Mouse (Mus musculus): ENCODE data around the gene Ddost.

The Ddost gene

GRCm38 (mm10) chr4:138304340-138305104 lies at the start of gene Ddost:
Gene Ddost, plus strand, starts transcription at chr4:138304730.
- DNase-seq (ENCODE audit: low spot score), result peak; percentile 98

- peak; percentile 31 for DNase-seq (ENCODE audit: low spot score)
Observed at GRCm38 (mm10) chr4:138257116-138257687, 47.3 kb upstream of the Ddost start.

GRCm38 (mm10) chr4:138258663-138259062 lies 45.9 kb upstream of the Ddost start:
- no peak for DNase-seq (ENCODE audit: low spot score)

GRCm38 (mm10) chr4:138259482-138259881 lies 45.0 kb upstream of the Ddost start:
- no peak for DNase-seq (ENCODE audit: low spot score)

DNA sequence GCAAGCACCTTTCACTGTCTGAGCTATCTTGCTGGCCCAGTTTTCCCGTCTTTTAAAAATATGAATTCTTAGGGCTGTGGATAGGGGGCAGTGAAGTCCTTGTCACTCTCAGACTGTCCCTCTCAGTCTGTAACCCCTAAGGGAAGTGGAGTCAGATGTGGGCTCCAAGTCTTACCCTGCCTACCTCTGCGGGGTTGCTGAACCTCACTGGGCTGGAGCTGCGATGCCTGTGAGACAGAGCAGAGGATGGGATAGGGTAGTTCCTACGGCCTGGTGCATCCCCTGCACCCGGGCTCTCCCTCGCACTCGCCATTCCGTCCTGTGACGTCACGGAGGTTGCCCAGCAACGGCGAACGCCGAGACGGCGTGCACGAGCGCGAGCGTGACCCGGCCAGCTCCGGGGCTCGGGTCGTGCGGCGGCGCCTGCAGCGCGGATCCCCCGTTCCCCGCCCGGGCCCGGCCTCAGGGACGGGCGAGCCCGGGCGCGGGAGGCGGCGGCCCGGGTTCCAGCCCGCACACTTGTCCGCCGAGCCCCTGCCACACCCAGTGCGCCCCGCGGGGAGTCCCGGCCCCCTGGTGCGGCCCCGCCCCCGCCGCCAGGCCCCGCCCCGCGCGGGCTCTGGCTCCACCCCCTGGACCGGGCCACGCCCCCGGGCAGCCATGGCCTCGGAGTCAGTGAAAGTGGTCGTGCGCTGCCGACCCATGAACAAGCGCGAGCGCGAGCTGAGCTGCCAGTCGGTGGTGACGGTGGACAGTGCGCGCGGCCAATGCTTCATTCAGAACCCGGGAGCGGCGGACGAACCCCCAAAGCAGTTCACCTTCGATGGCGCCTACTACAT lies 42.5 kb upstream of the Ddost start:
- peak; percentile 82 for DNase-seq (ENCODE audit: low spot score)

- DNase-seq (ENCODE audit: low spot score), result no peak
Observed at GRCm38 (mm10) chr4:138267869-138268268, 36.7 kb upstream of the Ddost start.

- no peak for DNase-seq (ENCODE audit: low spot score)
Observed at GRCm38 (mm10) chr4:138272011-138272997, 32.2 kb upstream of the Ddost start.

GRCm38 (mm10) chr4:138278346-138278745 lies 26.2 kb upstream of the Ddost start:
- DNase-seq (ENCODE audit: low spot score), result no peak

- peak; percentile 82 for DNase-seq (ENCODE audit: low spot score)
Observed at GRCm38 (mm10) chr4:138282834-138283233, 21.7 kb upstream of the Ddost start.

DNA sequence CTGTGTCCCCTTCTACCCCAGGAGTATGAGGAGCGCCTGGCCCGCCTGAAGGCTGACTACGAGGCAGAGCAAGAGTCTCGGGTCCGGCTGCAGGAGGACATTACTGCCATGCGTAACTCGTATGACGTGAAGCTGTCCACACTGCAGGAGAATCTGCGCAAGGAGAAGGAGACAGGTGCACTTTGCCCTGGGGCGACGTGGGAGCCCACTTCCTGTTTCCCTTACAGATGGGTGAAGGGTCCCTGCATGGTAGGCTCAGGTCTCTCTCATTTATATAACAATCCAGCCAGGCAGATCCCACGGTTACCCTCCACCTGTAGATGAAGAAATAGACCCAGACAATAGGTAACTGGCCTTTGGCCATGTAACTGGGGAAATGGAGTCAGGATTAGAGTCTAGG lies 18.1 kb upstream of the Ddost start:
- DNase-seq (ENCODE audit: low spot score), result no peak

DNA sequence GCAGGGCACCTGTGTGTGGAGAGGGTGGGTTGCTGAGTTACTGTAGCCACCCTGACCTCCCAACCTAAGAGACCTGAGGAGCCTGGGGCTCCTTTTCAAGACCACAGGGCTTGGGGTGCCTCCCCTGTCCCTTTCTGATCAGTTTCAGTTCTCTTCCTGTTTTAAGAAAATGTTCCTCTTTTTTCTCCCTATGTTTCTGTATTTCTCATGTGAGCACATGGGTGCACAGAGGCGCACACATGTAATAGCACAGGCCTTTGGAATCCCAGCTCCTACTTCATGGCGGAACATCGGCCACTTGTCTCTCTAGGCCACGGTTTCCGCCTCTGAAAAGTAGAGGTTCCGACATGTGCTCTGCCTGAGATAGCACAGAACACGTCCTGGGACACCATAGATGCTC lies 15.8 kb upstream of the Ddost start:
- no peak for DNase-seq (ENCODE audit: low spot score)

GRCm38 (mm10) chr4:138292028-138292427 lies 12.5 kb upstream of the Ddost start:
- DNase-seq (ENCODE audit: low spot score), result no peak

DNA sequence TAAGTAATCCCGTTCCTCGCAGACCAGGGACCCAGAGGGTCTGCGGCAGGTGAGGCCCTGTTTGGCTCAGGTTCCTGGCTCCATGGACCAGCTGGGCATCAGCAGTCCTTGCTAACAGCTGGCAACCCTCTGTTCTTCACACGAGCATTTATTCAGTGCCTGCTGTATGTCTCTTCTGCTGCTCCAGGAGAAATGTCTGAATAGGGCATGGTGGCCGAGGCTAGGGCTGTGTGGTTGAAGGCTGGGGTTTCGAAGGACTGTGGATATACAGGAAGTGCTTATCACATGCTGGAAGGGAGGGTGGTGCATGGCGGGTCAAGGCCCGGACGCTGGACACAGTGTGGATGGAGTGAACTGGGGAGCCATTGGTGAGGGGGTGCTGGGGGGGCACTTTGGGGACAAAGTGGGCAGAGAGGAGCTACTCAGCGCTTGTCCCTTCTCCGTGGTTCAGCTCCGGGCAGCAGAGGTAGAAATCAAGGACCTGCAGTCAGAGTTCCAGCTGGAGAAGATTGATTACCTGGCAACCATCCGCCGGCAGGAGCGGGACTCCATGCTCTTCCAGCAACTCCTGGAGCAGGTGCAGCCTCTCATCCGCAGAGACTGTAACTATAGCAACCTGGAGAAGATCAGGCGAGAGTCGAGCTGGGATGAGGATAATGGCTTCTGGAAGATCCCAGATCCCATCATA lies 11.1 kb upstream of the Ddost start:
- no peak for DNase-seq (ENCODE audit: low spot score)

DNA sequence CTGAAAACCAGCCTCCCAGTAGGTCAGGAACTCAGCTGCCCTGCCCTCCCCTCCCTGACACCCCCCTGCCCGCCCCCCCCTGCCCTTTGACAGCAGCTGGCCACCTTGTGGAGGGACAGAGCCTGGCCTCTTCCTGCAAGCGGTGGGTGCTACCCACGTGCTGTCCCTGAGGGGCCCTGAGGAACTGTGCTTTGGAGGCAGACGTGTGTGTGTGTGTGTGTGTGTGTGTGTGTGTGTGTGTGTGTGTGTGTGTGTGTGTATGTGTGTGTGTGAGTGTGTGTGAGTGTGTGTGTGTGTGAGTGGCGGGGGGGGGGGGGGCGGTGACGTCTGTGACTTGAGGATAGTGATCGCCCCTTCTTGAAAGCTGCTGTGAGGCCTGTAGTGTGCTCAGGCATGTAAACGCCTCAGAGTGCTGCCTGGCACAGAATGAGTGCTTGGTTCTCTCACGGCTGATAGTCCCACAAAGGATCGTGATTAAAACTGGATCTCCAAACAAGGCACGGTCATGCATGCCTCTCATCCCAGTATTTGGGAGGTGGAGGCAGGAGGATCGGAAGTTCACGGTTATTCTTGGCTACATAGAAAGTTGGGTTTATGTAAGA lies 10.5 kb upstream of the Ddost start:
- DNase-seq (ENCODE audit: low spot score), result no peak

DNA sequence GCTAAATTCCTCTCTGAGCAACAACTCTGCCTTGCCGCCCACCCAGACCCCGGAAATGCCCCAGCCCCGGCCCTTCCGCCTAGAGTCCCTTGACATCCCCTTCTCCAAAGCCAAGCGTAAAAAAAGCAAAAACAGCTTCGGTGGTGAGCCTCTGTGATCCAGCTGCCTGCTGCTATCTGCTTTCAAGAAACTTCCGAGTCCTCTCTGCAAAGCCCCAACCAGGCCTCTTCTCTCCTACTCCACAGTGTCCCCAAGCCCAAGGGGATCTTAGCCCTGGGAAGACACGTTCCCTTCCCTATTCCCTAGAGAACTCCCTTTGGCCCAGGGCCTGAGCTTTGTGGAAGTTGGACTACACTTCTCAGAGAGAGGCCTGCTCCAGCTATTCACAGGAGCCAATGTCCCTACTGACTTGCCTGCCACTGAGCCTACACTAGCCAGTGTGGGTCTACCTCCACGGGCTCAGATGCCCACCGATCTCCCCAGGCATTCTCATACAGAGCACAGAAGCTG lies 3.2 kb upstream of the Ddost start:
- DNase-seq (ENCODE audit: low spot score), result no peak

- no peak for DNase-seq (ENCODE audit: low spot score)
Observed at GRCm38 (mm10) chr4:138303011-138303410, 1.5 kb upstream of the Ddost start.

DNA sequence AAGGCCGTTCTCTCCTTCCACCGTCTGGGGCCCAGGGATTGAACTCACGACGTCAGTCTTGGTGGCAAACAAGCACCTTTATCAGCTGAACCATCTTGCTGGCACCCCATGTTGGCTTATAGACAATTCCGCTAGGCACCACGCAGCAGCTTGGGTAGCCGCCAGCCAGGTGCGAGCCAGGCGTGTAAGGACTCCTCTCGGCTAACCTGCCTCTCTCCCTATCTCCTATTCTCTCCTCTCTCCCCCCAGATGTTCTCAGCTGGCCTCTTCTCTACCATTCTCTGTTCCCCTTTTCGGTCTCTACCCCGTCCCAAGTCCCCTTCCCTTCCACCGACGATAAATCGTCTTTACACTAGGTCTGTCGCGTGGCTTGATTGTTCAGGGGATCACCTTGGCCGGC lies 788 bp upstream of the Ddost start:
- no peak for DNase-seq (ENCODE audit: low spot score)

- DNase-seq (ENCODE audit: low spot score), result no peak
Observed at GRCm38 (mm10) chr4:138307025-138307424, 2.5 kb downstream of the Ddost start.

- DNase-seq (ENCODE audit: low spot score), result no peak
Observed at GRCm38 (mm10) chr4:138307739-138308138, 3.2 kb downstream of the Ddost start.

DNA sequence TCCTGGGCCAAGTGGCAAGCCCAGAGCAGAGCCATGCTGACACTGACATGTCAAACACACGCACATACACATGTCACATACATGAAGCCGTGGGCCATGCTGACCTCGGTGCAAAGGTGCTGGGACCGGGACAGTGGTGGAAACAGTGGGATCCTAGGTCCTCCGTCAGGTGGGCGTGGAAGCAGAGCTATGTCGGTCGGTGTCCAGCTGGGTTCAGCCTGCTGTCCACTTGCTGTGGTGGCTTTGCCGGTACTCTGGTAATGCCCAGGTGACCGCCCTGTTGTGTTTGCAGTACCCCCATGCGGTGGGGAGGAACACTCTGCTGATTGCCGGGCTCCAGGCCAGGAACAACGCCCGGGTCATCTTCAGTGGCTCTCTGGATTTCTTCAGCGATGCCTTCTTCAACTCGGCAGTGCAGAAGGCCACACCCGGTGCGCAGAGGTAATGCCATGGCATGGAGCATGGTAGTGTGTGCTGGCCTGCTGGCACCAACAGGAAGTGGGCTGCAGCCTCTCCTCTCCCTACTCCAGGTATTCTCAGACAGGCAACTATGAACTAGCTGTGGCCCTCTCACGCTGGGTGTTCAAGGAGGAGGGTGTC lies 5.9 kb downstream of the Ddost start:
- no peak for DNase-seq (ENCODE audit: low spot score)
